Comparison of ENCODE assay signal across 17 mouse cellular contexts in the genomic region with DNA sequence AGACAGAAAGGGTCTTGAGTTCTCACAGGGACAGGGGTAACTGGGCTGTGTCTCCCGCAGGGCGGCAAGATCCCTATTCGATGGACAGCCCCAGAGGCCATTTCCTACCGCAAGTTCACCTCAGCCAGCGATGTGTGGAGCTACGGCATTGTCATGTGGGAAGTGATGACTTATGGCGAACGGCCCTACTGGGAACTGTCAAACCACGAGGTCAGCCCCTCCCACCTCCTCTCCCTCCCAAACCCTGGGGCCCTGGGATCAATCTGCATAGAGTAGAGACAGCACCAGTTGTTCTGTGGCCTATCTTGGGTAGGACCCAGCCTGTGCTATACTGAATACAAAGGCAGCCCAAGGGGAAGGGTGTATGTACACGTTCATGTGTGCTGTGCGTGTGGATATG. TPM values are rescaled to one million over a fixed set of nuclear protein-coding genes. Genes with fewer than 3 reads are reported as not detected.
"Had no signal": no experiment of that assay in that cellular context is flagged by ENCODE, and none has a peak within 500 bp of the region (broad histone marks: within the 10 kb centered on the region; RNA-seq: fewer than 3 reads in every experiment).

No protein-coding gene starts in this region.

- H3K27ac ChIP-seq: kidney, embryonic 15.5 days; limb, embryonic 12.5 days; midbrain, embryonic 10.5 days; neural tube, embryonic 15.5 days had no signal

- H3K9me3 ChIP-seq: kidney, embryonic 15.5 days; limb, embryonic 12.5 days; midbrain, embryonic 10.5 days; neural tube, embryonic 15.5 days had no signal

- H3K4me1 ChIP-seq: neural tube, embryonic 15.5 days had no signal

- H3K9ac ChIP-seq: kidney, embryonic 15.5 days; limb, embryonic 12.5 days; neural tube, embryonic 15.5 days had no signal

- H3K4me2 ChIP-seq: kidney, embryonic 15.5 days; limb, embryonic 12.5 days; neural tube, embryonic 15.5 days had no signal

- H3K4me3 ChIP-seq: kidney, embryonic 15.5 days; limb, embryonic 12.5 days; midbrain, embryonic 10.5 days; myocyte; neural tube, embryonic 15.5 days had no signal

- H3K27me3 ChIP-seq: kidney, embryonic 15.5 days; limb, embryonic 12.5 days; neural tube, embryonic 15.5 days had no signal

- H3K36me3 ChIP-seq: neural tube, embryonic 15.5 days had no signal

- ATAC-seq: lung, postnatal 0 days had no signal

- DNase-seq: kidney, adult 2 months; kidney, postnatal 14 days; layer of hippocampus, postnatal 36 days; lung, adult 18-20 months; lung, postnatal 36 days; midbrain, embryonic 14.5 days; right cerebral cortex, adult 18-20 months; right cerebral cortex, postnatal 25 days; thymus, adult 2 months; thymus, postnatal 25 days had no signal

RNA-seq across cellular contexts. Expression of a gene that starts 45.5 kb away (rescaled TPM):
- total RNA-seq: megakaryocyte, adult 5-6 weeks had no signal
